Mouse (Mus musculus): ENCODE measurements at regions not wholly inside any gene's neighbourhood (a gene's known extent, or its start where the extent isn't known, plus 50 kb on each side); places are given as distances from the start of the nearest gene placed in this dataset.

GRCm38 (mm10) chr4:56686141-56686540 is 53.7 kb upstream of the Gm26657 start:
- Histone ChIP-seq H3K36me3 (ENCODE audit: control insufficient read depth, insufficient read depth, low read length) (no peaks in the 10 kb centered on the region), H3K4me3 (ENCODE audit: control insufficient read depth in 1 of 2, insufficient read depth in 1 of 2, low read depth in 1 of 2, low read length in 2 of 2) (no peak overlapping the region), H3K4me1 (ENCODE audit: control insufficient read depth in 2 of 2, insufficient read depth in 2 of 2, low read length in 2 of 2) (no peaks in the 10 kb centered on the region; a peak in 1 of 4 replicates), H3K9me3 (ENCODE audit: control insufficient read depth, low read length) (no peaks in the 10 kb centered on the region), H3K9ac (ENCODE audit: low read length) (no peak overlapping the region), H3K4me2 (ENCODE audit: low read length) (no peak overlapping the region), H3K27me3 (ENCODE audit: control insufficient read depth, insufficient read depth, low read length) (no peaks in the 10 kb centered on the region; the same call in 1 of the 2 replicates), H3K27ac (replicated peaks in 1 of 2; ENCODE audit: control insufficient read depth in 1 of 2, insufficient read depth in 1 of 2, low read depth in 2 of 2, low read length in 2 of 2) (no peak overlapping the region)
- ATAC-seq (ENCODE audit: insufficient number of reproducible peaks, insufficient read depth, low FRiP score, low read depth) = no peak
- WGBS = 58% methylated on average over 8 of the region's 8 CpGs

GRCm38 (mm10) chr4:56685696-56686095 is 54.2 kb upstream of the Gm26657 start:
- 52% methylated on average over 8 of the region's 8 CpGs for WGBS
- Histone ChIP-seq H3K4me3 (ENCODE audit: control insufficient read depth in 1 of 2, insufficient read depth in 1 of 2, low read depth in 1 of 2, low read length in 2 of 2) (no peak overlapping the region), H3K27ac (replicated peaks in 1 of 2; ENCODE audit: control insufficient read depth in 1 of 2, insufficient read depth in 1 of 2, low read depth in 2 of 2, low read length in 2 of 2) (no peak overlapping the region), H3K9ac (ENCODE audit: low read length) (no peak overlapping the region), H3K36me3 (ENCODE audit: control insufficient read depth, insufficient read depth, low read length) (no peaks in the 10 kb centered on the region), H3K9me3 (ENCODE audit: control insufficient read depth, low read length) (no peaks in the 10 kb centered on the region), H3K4me2 (ENCODE audit: low read length) (peak overlapping the region; percentile 45), H3K4me1 (ENCODE audit: control insufficient read depth in 2 of 2, insufficient read depth in 2 of 2, low read length in 2 of 2) (no peaks in the 10 kb centered on the region; a peak in 1 of 4 replicates), H3K27me3 (ENCODE audit: control insufficient read depth, insufficient read depth, low read length) (no peaks in the 10 kb centered on the region; the same call in 1 of the 2 replicates)
- no peak for ATAC-seq (ENCODE audit: insufficient number of reproducible peaks, insufficient read depth, low FRiP score, low read depth)

DNA sequence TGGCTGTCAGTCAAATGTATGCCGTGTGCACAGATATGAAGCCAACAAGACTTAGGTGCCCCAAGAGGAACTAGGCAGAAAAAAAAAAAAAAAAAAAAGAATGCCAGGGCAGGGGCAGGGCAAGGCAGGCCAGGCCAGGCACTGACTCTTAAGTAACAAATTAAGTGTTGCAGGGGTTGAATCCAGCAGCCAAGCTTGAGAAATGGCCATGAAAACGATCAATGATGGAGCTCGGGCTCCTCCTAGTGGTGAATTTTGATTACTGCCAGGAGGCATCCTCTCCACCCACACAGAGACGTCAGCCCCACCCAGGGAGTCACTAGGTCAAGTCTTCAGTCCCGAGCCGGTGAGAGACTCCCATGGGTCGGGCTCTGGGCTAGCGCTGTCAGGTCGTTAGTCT is 54.7 kb upstream of the Gm26657 start:
- H3K27me3 ChIP-seq (ENCODE audit: control insufficient read depth, insufficient read depth, low read length) = no peaks in the 10 kb centered on the region; the same call in 1 of the 2 replicates
- no peak overlapping the region for H3K27ac ChIP-seq (replicated peaks in 1 of 2; ENCODE audit: control insufficient read depth in 1 of 2, insufficient read depth in 1 of 2, low read depth in 2 of 2, low read length in 2 of 2)
- no peaks in the 10 kb centered on the region; a peak in 1 of 4 replicates for H3K4me1 ChIP-seq (ENCODE audit: control insufficient read depth in 2 of 2, insufficient read depth in 2 of 2, low read length in 2 of 2)
- WGBS = 7% methylated on average over 9 of the region's 9 CpGs
- no peaks in the 10 kb centered on the region for H3K9me3 ChIP-seq (ENCODE audit: control insufficient read depth, low read length)
- H3K4me2 ChIP-seq (ENCODE audit: low read length) = peak overlapping the region; percentile 45
- H3K4me3 ChIP-seq (ENCODE audit: control insufficient read depth in 1 of 2, insufficient read depth in 1 of 2, low read depth in 1 of 2, low read length in 2 of 2) = no peak overlapping the region; a peak in 1 of 4 replicates
- H3K9ac ChIP-seq (ENCODE audit: low read length) = no peak overlapping the region
- ATAC-seq (ENCODE audit: insufficient number of reproducible peaks, insufficient read depth, low FRiP score, low read depth) = no peak
- no peaks in the 10 kb centered on the region for H3K36me3 ChIP-seq (ENCODE audit: control insufficient read depth, insufficient read depth, low read length)

- H3K9ac ChIP-seq (ENCODE audit: low read length) = no peak overlapping the region
- WGBS = 81% methylated on average over 7 of the region's 7 CpGs
- H3K36me3 ChIP-seq (ENCODE audit: control insufficient read depth, insufficient read depth, low read length) = no peaks in the 10 kb centered on the region
- ATAC-seq (ENCODE audit: insufficient number of reproducible peaks, insufficient read depth, low FRiP score, low read depth) = no peak
- no peak overlapping the region for H3K27ac ChIP-seq (replicated peaks in 1 of 2; ENCODE audit: control insufficient read depth in 1 of 2, insufficient read depth in 1 of 2, low read depth in 2 of 2, low read length in 2 of 2)
- H3K27me3 ChIP-seq (ENCODE audit: control insufficient read depth, insufficient read depth, low read length) = no peaks in the 10 kb centered on the region; the same call in 1 of the 2 replicates
- H3K9me3 ChIP-seq (ENCODE audit: control insufficient read depth, low read length) = no peaks in the 10 kb centered on the region
- no peak overlapping the region for H3K4me3 ChIP-seq (ENCODE audit: control insufficient read depth in 1 of 2, insufficient read depth in 1 of 2, low read depth in 1 of 2, low read length in 2 of 2)
- no peak overlapping the region for H3K4me2 ChIP-seq (ENCODE audit: low read length)
- H3K4me1 ChIP-seq (ENCODE audit: control insufficient read depth in 2 of 2, insufficient read depth in 2 of 2, low read length in 2 of 2) = no peaks in the 10 kb centered on the region; a peak in 1 of 4 replicates
These were observed 55.8 kb upstream of the Gm26657 start for GRCm38 (mm10) chr4:56684031-56684430.

- Histone ChIP-seq H3K4me3 (ENCODE audit: control insufficient read depth in 1 of 2, insufficient read depth in 1 of 2, low read depth in 1 of 2, low read length in 2 of 2) (no peak overlapping the region), H3K9me3 (ENCODE audit: control insufficient read depth, low read length) (no peaks in the 10 kb centered on the region), H3K9ac (ENCODE audit: low read length) (no peak overlapping the region), H3K4me1 (ENCODE audit: control insufficient read depth in 2 of 2, insufficient read depth in 2 of 2, low read length in 2 of 2) (no peaks in the 10 kb centered on the region; a peak in 1 of 4 replicates), H3K36me3 (ENCODE audit: control insufficient read depth, insufficient read depth, low read length) (no peaks in the 10 kb centered on the region), H3K27ac (replicated peaks in 1 of 2; ENCODE audit: control insufficient read depth in 1 of 2, insufficient read depth in 1 of 2, low read depth in 2 of 2, low read length in 2 of 2) (no peak overlapping the region), H3K27me3 (ENCODE audit: control insufficient read depth, insufficient read depth, low read length) (no peaks in the 10 kb centered on the region; the same call in 1 of the 2 replicates), H3K4me2 (ENCODE audit: low read length) (no peak overlapping the region)
- ATAC-seq (ENCODE audit: insufficient number of reproducible peaks, insufficient read depth, low FRiP score, low read depth) = no peak
- 74% methylated on average over 8 of the region's 8 CpGs for WGBS
These were observed 58.7 kb upstream of the Gm26657 start for GRCm38 (mm10) chr4:56681121-56681520.

- WGBS = 67% methylated on average over 4 of the region's 4 CpGs
- no peak overlapping the region for H3K4me2 ChIP-seq (ENCODE audit: low read length)
- H3K27me3 ChIP-seq (ENCODE audit: control insufficient read depth, insufficient read depth, low read length) = no peaks in the 10 kb centered on the region
- no peaks in the 10 kb centered on the region for H3K4me1 ChIP-seq (ENCODE audit: control insufficient read depth in 2 of 2, insufficient read depth in 2 of 2, low read length in 2 of 2)
- H3K27ac ChIP-seq (replicated peaks in 1 of 2; ENCODE audit: control insufficient read depth in 1 of 2, insufficient read depth in 1 of 2, low read depth in 2 of 2, low read length in 2 of 2) = no peak overlapping the region
- H3K4me3 ChIP-seq (ENCODE audit: control insufficient read depth in 1 of 2, insufficient read depth in 1 of 2, low read depth in 1 of 2, low read length in 2 of 2) = no peak overlapping the region
- no peak overlapping the region for H3K9ac ChIP-seq (ENCODE audit: low read length)
- no peak for ATAC-seq (ENCODE audit: insufficient number of reproducible peaks, insufficient read depth, low FRiP score, low read depth)
- H3K36me3 ChIP-seq (ENCODE audit: control insufficient read depth, insufficient read depth, low read length) = no peaks in the 10 kb centered on the region
- H3K9me3 ChIP-seq (ENCODE audit: control insufficient read depth, low read length) = peaks cover 7% of the 10 kb centered on the region; the same call in 1 of the 2 replicates
These were observed 66.0 kb upstream of the Gm26657 start for GRCm38 (mm10) chr4:56673868-56674267.

DNA sequence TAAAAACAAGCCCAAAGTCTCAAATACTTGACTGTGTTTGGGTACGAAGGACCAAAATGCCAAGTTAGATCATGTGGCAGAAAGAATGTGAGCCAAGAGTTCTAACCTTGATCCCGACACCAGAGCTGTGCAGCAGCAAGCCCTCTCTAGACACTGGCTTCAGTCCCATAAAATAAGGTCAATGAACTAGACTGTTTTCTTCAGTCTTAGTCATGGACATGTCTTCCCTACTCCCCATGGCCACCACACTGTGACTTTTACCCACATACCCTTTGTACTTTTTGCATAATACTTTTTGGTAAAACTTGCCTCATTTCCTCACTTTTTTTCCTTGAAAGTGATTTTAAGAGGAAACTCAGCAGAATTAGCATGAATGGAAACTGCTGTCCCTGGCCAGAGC is 74.9 kb upstream of the Gm26657 start:
- H3K36me3 ChIP-seq (ENCODE audit: control insufficient read depth, insufficient read depth, low read length) = no peaks in the 10 kb centered on the region
- no peak overlapping the region for H3K4me2 ChIP-seq (ENCODE audit: low read length)
- H3K4me1 ChIP-seq (ENCODE audit: control insufficient read depth in 2 of 2, insufficient read depth in 2 of 2, low read length in 2 of 2) = no peaks in the 10 kb centered on the region
- WGBS = 89% methylated on average over 2 of the region's 2 CpGs
- H3K9ac ChIP-seq (ENCODE audit: low read length) = no peak overlapping the region
- no peaks in the 10 kb centered on the region for H3K9me3 ChIP-seq (ENCODE audit: control insufficient read depth, low read length)
- H3K4me3 ChIP-seq (ENCODE audit: control insufficient read depth in 1 of 2, insufficient read depth in 1 of 2, low read depth in 1 of 2, low read length in 2 of 2) = no peak overlapping the region
- no peaks in the 10 kb centered on the region for H3K27me3 ChIP-seq (ENCODE audit: control insufficient read depth, insufficient read depth, low read length)
- no peak overlapping the region for H3K27ac ChIP-seq (replicated peaks in 1 of 2; ENCODE audit: control insufficient read depth in 1 of 2, insufficient read depth in 1 of 2, low read depth in 2 of 2, low read length in 2 of 2)
- ATAC-seq (ENCODE audit: insufficient number of reproducible peaks, insufficient read depth, low FRiP score, low read depth) = no peak

DNA sequence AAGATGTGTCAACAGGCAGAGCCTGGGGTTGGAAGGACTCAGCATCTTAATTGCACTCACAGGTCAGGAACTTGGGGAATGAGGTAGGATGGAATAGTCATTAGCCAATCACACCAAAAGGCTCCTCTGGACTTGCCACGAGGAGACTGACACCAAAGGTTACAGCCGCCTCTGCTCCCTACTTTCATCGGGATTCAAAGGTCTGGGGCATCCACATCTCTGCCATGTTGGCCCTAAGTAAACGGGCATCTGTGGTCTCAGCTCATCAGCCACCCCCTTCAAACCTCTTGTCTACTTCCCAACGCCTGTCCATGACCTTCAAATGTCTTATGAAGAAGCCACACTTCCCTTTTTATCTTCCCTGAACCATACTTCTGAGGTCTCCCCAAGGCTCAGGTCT is 78.1 kb upstream of the Gm26657 start:
- 69% methylated on average over 5 of the region's 5 CpGs for WGBS
- Histone ChIP-seq H3K9me3 (ENCODE audit: control insufficient read depth, low read length) (no peaks in the 10 kb centered on the region), H3K4me1 (ENCODE audit: control insufficient read depth in 2 of 2, insufficient read depth in 2 of 2, low read length in 2 of 2) (no peaks in the 10 kb centered on the region), H3K36me3 (ENCODE audit: control insufficient read depth, insufficient read depth, low read length) (no peaks in the 10 kb centered on the region), H3K27ac (replicated peaks in 1 of 2; ENCODE audit: control insufficient read depth in 1 of 2, insufficient read depth in 1 of 2, low read depth in 2 of 2, low read length in 2 of 2) (no peak overlapping the region), H3K4me2 (ENCODE audit: low read length) (no peak overlapping the region), H3K9ac (ENCODE audit: low read length) (no peak overlapping the region), H3K4me3 (ENCODE audit: control insufficient read depth in 1 of 2, insufficient read depth in 1 of 2, low read depth in 1 of 2, low read length in 2 of 2) (no peak overlapping the region), H3K27me3 (ENCODE audit: control insufficient read depth, insufficient read depth, low read length) (no peaks in the 10 kb centered on the region)
- no peak for ATAC-seq (ENCODE audit: insufficient number of reproducible peaks, insufficient read depth, low FRiP score, low read depth)
